Mouse (Mus musculus) midbrain, embryonic 14.5 days (tissue): ENCODE measurements around the gene Luzp1. TPM values are rescaled to one million over a fixed set of nuclear protein-coding genes. Genes with fewer than 3 reads are reported as not detected.
A peak's percentile ranks its signal among the peaks of the same experiment; 100 is the strongest.

Source experiments
- ATAC-seq: fragments of 200-750 bp; cut with Nextera tagmentation; 2 replicates; pipeline ENCODE4 v1.8.0; 2017; ENCODE audit warnings: moderate number of reproducible peaks, moderate library complexity; ENCODE audit not compliant: low FRiP score, low TSS enrichment
- DNase-seq: peaks from one replicate; pipeline ENCODE4 v3.0.0-alpha.2; 2015
- H3K27ac ChIP-seq: fragments of 300-500 bp; sonication (generic); replicated peaks from 2 replicates; pipeline ENCODE4 v1.5.1; 2014; ENCODE audit warnings: mild to moderate bottlenecking, low read depth, low read length, moderate library complexity
- H3K27me3 ChIP-seq: fragments of 300-500 bp; sonication (generic); 2 replicates; pipeline ENCODE4 v1.6.1; 2014; ENCODE audit warnings: low read length, control low read depth, mixed read lengths; ENCODE audit not compliant: control insufficient read depth, insufficient read depth
- H3K36me3 ChIP-seq: fragments of 300-500 bp; sonication (generic); 2 replicates; pipeline ENCODE4 v1.6.1; 2014; ENCODE audit warnings: low read length, control low read depth; ENCODE audit not compliant: control insufficient read depth, insufficient read depth
- H3K4me1 ChIP-seq: fragments of 300-500 bp; sonication (generic); 2 replicates; pipeline ENCODE4 v1.6.1; 2014; ENCODE audit warnings: mild to moderate bottlenecking, antibody characterized with exemption, low read length, control low read depth; ENCODE audit not compliant: control insufficient read depth, insufficient read depth
- H3K4me2 ChIP-seq: fragments of 300-500 bp; sonication (generic); 2 replicates; pipeline ENCODE4 v1.6.1; 2014; ENCODE audit warnings: mild to moderate bottlenecking, low read length, moderate library complexity
- H3K4me3 ChIP-seq: fragments of 300-500 bp; sonication (generic); replicated peaks from 2 replicates; pipeline ENCODE4 v1.5.1; 2014; ENCODE audit warnings: low read depth, low read length
- H3K9ac ChIP-seq: fragments of 300-500 bp; sonication (generic); replicated peaks from 2 replicates; pipeline ENCODE4 v1.6.1; 2014; ENCODE audit warnings: mild to moderate bottlenecking, low read length, moderate library complexity
- H3K9me3 ChIP-seq: fragments of 300-500 bp; sonication (generic); 2 replicates; pipeline ENCODE4 v1.6.1; 2016; ENCODE audit warnings: low read length, control low read depth, mixed read lengths; ENCODE audit not compliant: control insufficient read depth
- WGBS: fragments of 180-500 bp; shearing (Covaris S2); extraction: QIAGEN DNeasy Blood & Tissue Kit; methylation state at CpG from one replicate; pipeline ENCODE4 v1.1.7; 2014; 5-methylcytosine and 5-hydroxymethylcytosine counted together
- polyA plus RNA-seq: library from polyadenylated mRNA; unstranded; fragments of >200 nt; fragmentation: Nextera tagmentation; extraction: Ambion mirVana; gene quantifications from 2 replicates; pipeline ENCODE4 v1.2.1, GENCODE M21; 2014

The Luzp1 gene
- polyA plus RNA-seq, 1 experiment from 2014 or later, result 40.1 TPM

DNA sequence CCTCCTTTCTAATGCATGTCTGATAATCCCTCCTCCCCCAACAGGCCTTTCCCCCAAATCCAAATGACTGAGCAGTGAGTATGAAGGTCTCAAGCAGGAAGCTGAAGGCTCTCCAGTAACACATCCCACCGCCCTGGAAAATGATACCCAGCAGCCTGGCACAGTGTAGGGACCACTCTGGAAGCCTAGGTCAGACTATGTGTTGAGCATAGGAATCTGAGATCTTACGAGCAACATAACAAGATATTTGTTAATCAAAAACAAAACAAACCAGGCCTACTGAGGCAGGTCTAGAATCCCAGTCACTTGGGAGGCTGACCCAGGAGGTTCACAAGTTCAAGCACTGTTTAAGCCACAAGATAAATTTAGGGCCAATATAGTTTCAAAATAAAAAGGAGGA, 131.0 kb downstream of the Luzp1 start:
- no peaks in the 10 kb centered on the region for H3K9me3 ChIP-seq
- peak overlapping the region; percentile 60 for H3K4me2 ChIP-seq
- no peaks in the 10 kb centered on the region for H3K36me3 ChIP-seq
- peaks cover 11% of the 10 kb centered on the region for H3K4me1 ChIP-seq
- ATAC-seq, result no peak
- peak overlapping the region; percentile 100 for H3K4me3 ChIP-seq
- H3K27ac ChIP-seq, result no peak overlapping the region
- H3K27me3 ChIP-seq, result no peaks in the 10 kb centered on the region
- no peak for DNase-seq
- H3K9ac ChIP-seq, result peak overlapping the region; percentile 4; the same call in 1 of the 2 replicates
- 88% methylated on average over 2 of the region's 2 CpGs for WGBS

DNA sequence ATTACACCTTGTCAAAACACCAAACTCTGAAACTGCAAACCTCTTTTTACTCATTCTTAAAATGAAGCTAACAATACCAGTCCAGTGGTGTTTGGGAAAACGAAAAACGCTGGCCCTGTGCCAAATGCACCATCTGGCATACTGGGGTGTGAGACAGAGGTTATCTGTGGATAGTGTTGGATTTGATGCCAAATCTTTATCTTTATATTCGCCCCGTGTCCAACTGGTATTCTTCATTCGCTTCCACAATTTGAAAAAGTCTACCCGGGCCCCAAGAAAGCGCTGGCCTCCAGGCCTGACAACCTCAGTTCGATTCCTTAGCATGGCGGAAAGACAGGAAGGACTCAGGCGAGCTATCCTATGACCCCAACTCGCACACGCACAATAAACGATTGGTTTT, 131.9 kb downstream of the Luzp1 start:
- peak overlapping the region; percentile 60 for H3K4me2 ChIP-seq
- no peaks in the 10 kb centered on the region for H3K9me3 ChIP-seq
- H3K27ac ChIP-seq, result peak overlapping the region; percentile 97
- H3K36me3 ChIP-seq, result no peaks in the 10 kb centered on the region
- WGBS, result 1% methylated on average over 13 of the region's 13 CpGs
- ATAC-seq, result no peak
- H3K4me3 ChIP-seq, result peak overlapping the region; percentile 100
- peak overlapping the region; percentile 100 for H3K9ac ChIP-seq
- DNase-seq, result peak; percentile 80
- H3K27me3 ChIP-seq, result no peaks in the 10 kb centered on the region
- H3K4me1 ChIP-seq, result peaks cover 11% of the 10 kb centered on the region

DNA sequence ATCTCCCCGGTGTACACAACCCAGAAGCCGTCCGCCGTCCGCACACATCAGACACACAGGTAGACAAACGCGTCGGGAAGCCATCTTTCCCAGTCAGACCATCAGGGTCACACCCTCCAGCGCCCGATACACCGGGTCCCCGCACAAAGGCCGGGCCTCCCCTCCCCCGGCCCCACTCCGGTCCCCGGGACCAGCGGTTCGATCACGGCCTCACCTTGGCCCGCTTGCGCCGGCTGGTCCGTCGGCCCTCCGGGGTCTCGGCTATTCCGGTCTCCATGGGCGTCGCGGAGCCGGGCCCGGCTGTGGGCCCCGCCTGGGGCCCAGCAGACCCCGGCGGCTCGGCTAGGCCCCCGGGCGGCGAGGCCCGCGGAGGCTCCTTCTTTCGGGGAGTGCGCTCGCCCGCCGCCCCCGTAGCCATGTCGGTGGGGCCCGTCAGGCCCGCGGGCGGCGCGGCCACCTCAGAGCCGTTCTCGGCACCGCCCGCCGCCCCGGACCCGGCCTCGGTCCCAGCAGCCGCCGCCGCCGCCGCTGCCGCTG, 132.5 kb downstream of the Luzp1 start:
- Histone ChIP-seq H3K27me3 (no peaks in the 10 kb centered on the region), H3K9me3 (no peaks in the 10 kb centered on the region)
- peak; percentile 70 for DNase-seq

DNA sequence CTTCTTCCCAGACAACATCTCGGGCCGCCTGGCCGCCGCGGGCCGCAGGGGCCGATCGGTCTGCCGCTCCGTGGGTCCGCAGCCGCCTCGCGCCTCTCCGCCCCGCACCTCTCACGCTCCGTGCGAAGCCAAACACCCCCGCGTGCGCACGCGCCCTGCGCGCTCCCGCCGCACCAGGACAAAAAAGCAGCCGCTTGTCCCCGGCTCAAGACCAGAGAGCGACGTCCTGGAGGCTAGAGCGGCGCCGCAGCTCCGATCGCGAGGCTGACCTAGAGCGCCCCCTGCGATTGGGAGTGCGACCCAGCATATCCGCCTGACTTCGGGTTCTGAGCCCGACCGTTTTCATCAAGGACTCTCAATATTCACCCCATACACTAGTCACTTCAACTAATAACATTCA, 133.0 kb downstream of the Luzp1 start, which contains the start of gene Kdm1a:
Gene Kdm1a, minus strand, starts transcription at position 156 of the 400 bp plus-strand sequence.
- peak within 1 kb of the TSS; percentile 100 for H3K9ac ChIP-seq
- under 1% methylated on average over 39 of the region's 45 CpGs for WGBS
- H3K27ac ChIP-seq, result peak within 1 kb of the TSS; percentile 97
- H3K27me3 ChIP-seq, result no peaks in the 10 kb centered on the region
- H3K4me1 ChIP-seq, result peaks cover 11% of the 10 kb centered on the region
- peak within 1 kb of the TSS; percentile 60 for H3K4me2 ChIP-seq
- no peaks in the 10 kb centered on the region for H3K36me3 ChIP-seq
- peak; percentile 84 for ATAC-seq
- peak; percentile 99 for DNase-seq
- H3K4me3 ChIP-seq, result peak within 1 kb of the TSS; percentile 100
- no peaks in the 10 kb centered on the region for H3K9me3 ChIP-seq

More for the DNA sequence above, 132.5 kb downstream of the Luzp1 start:
- peak overlapping the region; percentile 100 for H3K9ac ChIP-seq
- H3K27ac ChIP-seq, result peak overlapping the region; percentile 97
- peak overlapping the region; percentile 60 for H3K4me2 ChIP-seq
- peak overlapping the region; percentile 100 for H3K4me3 ChIP-seq
- peak; percentile 61 for ATAC-seq
- peaks cover 11% of the 10 kb centered on the region for H3K4me1 ChIP-seq
- H3K36me3 ChIP-seq, result no peaks in the 10 kb centered on the region
- WGBS, result under 1% methylated on average over 54 of the region's 68 CpGs

Other genes with a start within 250 kb of the Luzp1 start
- 0.18 and 1.2 TPM in 2 replicates for gene Tcea3, start 222.0 kb upstream of the Luzp1 start, polyA plus RNA-seq
- 31.1 and 47.7 TPM in 2 replicates for gene Zfp46, start 185.1 kb upstream of the Luzp1 start, polyA plus RNA-seq
- gene Hnrnpr, start 158.8 kb upstream of the Luzp1 start, polyA plus RNA-seq, result 152 and 207 TPM in 2 replicates
- 0.86 and 1.3 TPM in 2 replicates for gene Htr1d, start 46.2 kb upstream of the Luzp1 start, polyA plus RNA-seq
- gene 6030445D17Rik, start 7.5 kb upstream of the Luzp1 start, polyA plus RNA-seq, result 0.12 and 0.16 TPM in 2 replicates
- gene Kdm1a, start 133.0 kb downstream of the Luzp1 start, polyA plus RNA-seq, result 105 and 116 TPM in 2 replicates
- gene Tex46, start 140.7 kb downstream of the Luzp1 start, polyA plus RNA-seq, result not detected in 2 replicates
- not detected in 2 replicates for gene Lactbl1, start 152.9 kb downstream of the Luzp1 start, polyA plus RNA-seq